Mouse (Mus musculus): ENCODE measurements around the gene Blm. TPM values are rescaled to one million over a fixed set of nuclear protein-coding genes. Genes with fewer than 3 reads are reported as not detected.

Blm gene
- polyA plus RNA-seq, 1 experiment from 2014 or later = 25.9 TPM

DNA sequence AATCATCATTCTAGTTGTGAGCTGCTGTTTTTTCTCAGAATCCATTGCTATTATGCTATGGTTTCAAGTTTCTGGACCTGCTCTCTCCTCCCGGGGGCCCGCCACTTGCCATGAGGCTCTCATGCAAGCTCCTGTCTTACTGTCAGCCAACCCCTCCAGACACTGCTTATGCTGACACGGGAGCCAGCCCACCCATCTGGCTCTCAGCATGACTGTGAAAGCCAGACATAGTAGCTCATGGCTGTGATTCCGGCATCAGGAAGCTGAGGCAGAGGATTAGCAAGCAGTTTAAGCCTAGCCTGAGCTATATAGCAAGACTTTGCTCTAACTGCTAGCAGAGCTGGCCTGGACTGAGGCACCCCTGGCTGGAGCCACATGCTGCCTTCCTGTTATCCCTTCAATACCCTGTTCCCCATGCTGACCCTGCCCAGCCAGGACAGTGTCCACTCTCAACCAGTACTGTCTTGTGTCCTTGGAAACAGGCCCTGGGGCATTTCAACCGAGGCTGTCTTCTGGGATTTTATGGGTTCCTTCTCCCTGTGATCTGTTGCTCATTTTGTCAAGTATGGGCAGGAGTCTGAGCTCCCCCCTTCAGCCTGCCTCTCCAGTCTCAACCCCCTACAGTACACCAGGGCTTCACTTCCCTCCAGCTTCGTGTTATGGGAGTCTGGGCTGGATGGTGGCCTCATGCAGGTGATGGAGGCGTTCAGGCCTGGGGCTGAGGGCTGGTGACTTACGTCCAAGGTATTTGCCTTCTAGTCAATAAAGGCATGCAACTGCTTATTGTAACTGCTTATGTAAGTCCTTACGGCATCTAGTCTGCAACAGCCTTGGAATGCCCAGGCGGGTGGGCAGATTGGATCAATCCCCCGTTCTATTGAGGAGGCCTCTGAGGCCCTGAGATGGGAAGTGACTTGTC is 92.7 kb downstream of the Blm start:
- no peak overlapping the region for H3K9ac ChIP-seq (ENCODE audit: low read depth, low read length)
- peaks cover 33% of the 10 kb centered on the region for H3K4me1 ChIP-seq (ENCODE audit: control insufficient read depth, low read depth, low read length)
- 74% methylated on average over 11 of the region's 11 CpGs for WGBS (ENCODE audit: insufficient replicate concordance)
- no peak overlapping the region for H3K4me3 ChIP-seq (ENCODE audit: low read depth, low read length)
- no peak overlapping the region for H3K27ac ChIP-seq (ENCODE audit: low read length)
- no peak overlapping the region for H3K4me2 ChIP-seq (ENCODE audit: low read depth, low read length)
- ATAC-seq (ENCODE audit: low read depth) = no peak
- H3K9me3 ChIP-seq (replicated peaks; ENCODE audit: control insufficient read depth, low read length) = no peaks in the 10 kb centered on the region
- no peaks in the 10 kb centered on the region for H3K36me3 ChIP-seq (ENCODE audit: control insufficient read depth, insufficient read depth)
- H3K27me3 ChIP-seq (ENCODE audit: control insufficient read depth, insufficient read depth, low read depth, low read length) = no peaks in the 10 kb centered on the region; the same call in 1 of the 2 replicates

DNA sequence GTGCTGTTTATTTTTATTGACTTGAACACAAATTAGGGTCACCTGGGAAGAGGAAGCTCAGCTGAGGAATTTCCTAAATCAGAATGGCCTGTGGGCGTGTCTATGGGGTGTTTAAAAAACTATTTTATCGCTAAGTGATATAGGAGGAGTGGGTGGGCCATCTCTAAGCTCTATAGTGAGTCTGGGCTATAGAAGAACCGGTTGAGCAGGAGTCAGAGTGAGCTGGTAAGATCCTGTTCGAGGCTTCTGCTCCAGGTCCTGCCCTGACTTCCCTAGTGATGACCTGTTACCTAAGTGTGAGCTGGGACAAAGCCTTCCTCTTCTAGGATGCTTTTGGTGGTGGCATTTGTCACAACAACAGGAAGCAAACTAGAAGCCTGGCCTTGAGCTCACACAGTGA is 94.2 kb downstream of the Blm start:
- Histone ChIP-seq H3K4me1 (ENCODE audit: control insufficient read depth, low read depth, low read length) (peaks cover 17% of the 10 kb centered on the region), H3K4me2 (ENCODE audit: low read depth, low read length) (no peak overlapping the region), H3K27ac (ENCODE audit: low read length) (no peak overlapping the region), H3K9me3 (replicated peaks; ENCODE audit: control insufficient read depth, low read length) (no peaks in the 10 kb centered on the region), H3K27me3 (ENCODE audit: control insufficient read depth, insufficient read depth, low read depth, low read length) (no peaks in the 10 kb centered on the region; the same call in 1 of the 2 replicates), H3K4me3 (ENCODE audit: low read depth, low read length) (no peak overlapping the region), H3K9ac (ENCODE audit: low read depth, low read length) (no peak overlapping the region), H3K36me3 (ENCODE audit: control insufficient read depth, insufficient read depth) (no peaks in the 10 kb centered on the region)
- WGBS (ENCODE audit: insufficient replicate concordance) = 40% methylated on average over 4 of the region's 4 CpGs
- ATAC-seq (ENCODE audit: low read depth) = no peak

DNA sequence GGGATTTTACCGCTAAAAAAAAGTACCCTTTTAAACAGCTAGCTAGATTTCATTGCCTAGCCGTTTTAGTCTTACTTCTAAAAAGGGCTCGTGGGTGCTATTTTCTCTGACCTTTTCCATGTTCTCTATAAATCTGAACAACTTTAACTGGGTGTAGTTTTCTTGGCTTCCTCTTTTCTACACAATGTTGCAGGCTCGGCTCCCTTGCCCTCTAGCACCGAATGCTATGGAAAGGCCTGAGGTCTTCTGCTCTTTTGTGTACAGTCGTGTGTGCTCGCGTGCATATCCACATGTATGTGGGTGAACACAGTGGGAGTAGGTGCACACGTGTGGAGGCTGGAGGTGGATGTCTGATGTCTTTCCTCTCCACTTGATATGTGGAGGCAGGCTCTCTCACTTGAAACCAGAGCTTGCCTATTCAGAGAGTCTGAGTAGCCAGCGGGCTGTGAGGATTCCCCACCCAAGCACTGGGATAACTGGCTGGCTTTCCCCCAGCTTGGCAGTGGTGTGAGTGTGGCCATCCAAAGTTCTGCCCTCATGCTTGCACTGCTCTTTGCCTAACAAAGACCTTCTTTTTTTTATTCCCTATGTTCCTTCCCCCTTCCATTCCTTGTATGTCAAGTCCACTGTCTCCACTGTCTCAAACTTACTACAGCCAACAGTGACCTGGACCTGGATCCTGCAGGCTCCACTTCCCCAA is 95.0 kb downstream of the Blm start:
- Histone ChIP-seq H3K4me3 (ENCODE audit: low read depth, low read length) (no peak overlapping the region), H3K4me2 (ENCODE audit: low read depth, low read length) (no peak overlapping the region), H3K36me3 (ENCODE audit: control insufficient read depth, insufficient read depth) (no peaks in the 10 kb centered on the region), H3K9ac (ENCODE audit: low read depth, low read length) (no peak overlapping the region), H3K9me3 (replicated peaks; ENCODE audit: control insufficient read depth, low read length) (no peaks in the 10 kb centered on the region), H3K27me3 (ENCODE audit: control insufficient read depth, insufficient read depth, low read depth, low read length) (no peaks in the 10 kb centered on the region; the same call in 1 of the 2 replicates), H3K4me1 (ENCODE audit: control insufficient read depth, low read depth, low read length) (peaks cover 10% of the 10 kb centered on the region), H3K27ac (ENCODE audit: low read length) (no peak overlapping the region)
- no peak for ATAC-seq (ENCODE audit: low read depth)
- 68% methylated on average over 10 of the region's 10 CpGs for WGBS (ENCODE audit: insufficient replicate concordance)

GRCm38 (mm10) chr7:80439032-80439760 is 95.7 kb downstream of the Blm start:
- 41% methylated on average over 15 of the region's 15 CpGs for WGBS (ENCODE audit: insufficient replicate concordance)
- H3K4me3 ChIP-seq (ENCODE audit: low read depth, low read length) = no peak overlapping the region
- ATAC-seq (ENCODE audit: low read depth) = no peak
- no peaks in the 10 kb centered on the region for H3K9me3 ChIP-seq (replicated peaks; ENCODE audit: control insufficient read depth, low read length)
- H3K9ac ChIP-seq (ENCODE audit: low read depth, low read length) = no peak overlapping the region
- H3K4me2 ChIP-seq (ENCODE audit: low read depth, low read length) = 0 out of 2 replicates have a peak overlapping the region, but pooled peaks have one; percentile 1
- H3K27me3 ChIP-seq (ENCODE audit: control insufficient read depth, insufficient read depth, low read depth, low read length) = no peaks in the 10 kb centered on the region; the same call in 1 of the 2 replicates
- no peak overlapping the region for H3K27ac ChIP-seq (ENCODE audit: low read length)
- no peaks in the 10 kb centered on the region for H3K36me3 ChIP-seq (ENCODE audit: control insufficient read depth, insufficient read depth)
- H3K4me1 ChIP-seq (ENCODE audit: control insufficient read depth, low read depth, low read length) = peaks cover 2% of the 10 kb centered on the region

DNA sequence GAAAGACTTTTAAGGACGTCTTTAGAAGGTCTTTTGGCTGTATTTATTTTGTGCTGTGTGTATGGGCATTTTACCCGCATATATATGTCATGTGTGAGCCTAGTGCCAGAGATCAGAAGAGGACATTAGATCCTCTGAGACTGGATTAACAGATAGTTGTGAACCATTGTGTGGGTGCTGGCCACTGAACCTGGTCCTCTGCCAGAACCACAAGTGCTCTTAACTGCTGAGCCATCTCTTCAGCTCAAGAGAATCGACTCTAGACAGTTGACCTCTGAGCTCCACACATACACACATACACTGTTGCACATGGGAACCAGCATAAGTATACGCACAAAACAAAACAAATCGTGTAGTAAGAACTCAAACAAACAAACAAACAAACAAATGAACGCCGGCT is 98.3 kb downstream of the Blm start:
- ATAC-seq (ENCODE audit: low read depth) = no peak
- H3K4me3 ChIP-seq (ENCODE audit: low read depth, low read length) = no peak overlapping the region
- H3K27me3 ChIP-seq (ENCODE audit: control insufficient read depth, insufficient read depth, low read depth, low read length) = no peaks in the 10 kb centered on the region; the same call in 1 of the 2 replicates
- no peaks in the 10 kb centered on the region for H3K36me3 ChIP-seq (ENCODE audit: control insufficient read depth, insufficient read depth)
- WGBS (ENCODE audit: insufficient replicate concordance) = 61% methylated on average over 7 of the region's 7 CpGs
- H3K4me1 ChIP-seq (ENCODE audit: control insufficient read depth, low read depth, low read length) = no peaks in the 10 kb centered on the region; the same call in 1 of the 2 replicates
- H3K9me3 ChIP-seq (replicated peaks; ENCODE audit: control insufficient read depth, low read length) = no peaks in the 10 kb centered on the region
- no peak overlapping the region for H3K9ac ChIP-seq (ENCODE audit: low read depth, low read length)
- H3K27ac ChIP-seq (ENCODE audit: low read length) = no peak overlapping the region
- no peak overlapping the region for H3K4me2 ChIP-seq (ENCODE audit: low read depth, low read length)

DNA sequence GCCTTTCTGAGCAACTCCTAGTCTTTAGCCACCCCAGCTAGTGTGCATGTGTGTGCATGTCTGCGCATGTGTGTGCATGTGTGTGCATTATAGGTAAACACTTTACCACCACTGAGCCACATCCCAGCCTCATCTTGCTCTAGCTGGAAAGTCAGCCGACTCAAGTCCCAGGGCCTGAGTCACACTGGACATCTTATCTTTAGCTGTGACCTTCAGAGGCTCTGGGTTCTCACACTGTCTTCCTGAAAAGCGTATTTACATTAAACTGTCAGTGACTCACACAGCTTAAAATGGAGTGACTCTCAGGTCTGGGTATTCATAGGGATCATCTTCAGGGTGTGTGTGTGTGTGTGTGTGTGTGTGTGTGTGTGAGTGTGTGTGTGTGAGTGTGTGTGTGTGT is 99.3 kb downstream of the Blm start:
- Histone ChIP-seq H3K9me3 (replicated peaks; ENCODE audit: control insufficient read depth, low read length) (no peaks in the 10 kb centered on the region), H3K4me3 (ENCODE audit: low read depth, low read length) (no peak overlapping the region), H3K27ac (ENCODE audit: low read length) (no peak overlapping the region), H3K4me2 (ENCODE audit: low read depth, low read length) (no peak overlapping the region), H3K27me3 (ENCODE audit: control insufficient read depth, insufficient read depth, low read depth, low read length) (no peaks in the 10 kb centered on the region; the same call in 1 of the 2 replicates), H3K9ac (ENCODE audit: low read depth, low read length) (no peak overlapping the region), H3K4me1 (ENCODE audit: control insufficient read depth, low read depth, low read length) (no peaks in the 10 kb centered on the region; the same call in 1 of the 2 replicates), H3K36me3 (ENCODE audit: control insufficient read depth, insufficient read depth) (no peaks in the 10 kb centered on the region)
- ATAC-seq (ENCODE audit: low read depth) = 0 out of 2 replicates have a peak, but pooled peaks have one; percentile 19
- 55% methylated on average over 3 of the region's 3 CpGs for WGBS (ENCODE audit: insufficient replicate concordance)

DNA sequence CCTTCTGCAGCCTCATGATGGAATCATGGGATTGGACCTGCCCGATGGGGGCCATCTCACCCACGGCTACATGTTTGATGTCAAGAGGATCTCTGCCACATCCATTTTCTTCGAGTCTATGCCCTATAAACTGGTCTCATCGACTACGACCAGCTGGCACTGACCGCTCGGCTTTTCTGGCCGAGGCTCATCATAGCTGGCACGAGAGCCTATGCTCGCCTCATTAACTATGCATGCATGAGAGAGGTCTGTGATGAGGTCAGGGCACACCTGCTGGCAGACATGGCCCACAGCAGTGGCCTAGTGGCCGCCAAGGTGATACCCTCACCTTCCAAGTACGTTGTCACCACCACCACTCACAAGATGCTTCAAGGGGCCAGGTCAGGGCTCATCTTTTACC is 105.3 kb downstream of the Blm start:
- ATAC-seq (ENCODE audit: low read depth) = no peak
- WGBS (ENCODE audit: insufficient replicate concordance) = 73% methylated on average over 12 of the region's 12 CpGs
- H3K36me3 ChIP-seq (ENCODE audit: control insufficient read depth, insufficient read depth) = no peaks in the 10 kb centered on the region

GRCm38 (mm10) chr7:80427730-80428129 is 107.2 kb downstream of the Blm start:
- H3K27me3 ChIP-seq (ENCODE audit: control insufficient read depth, insufficient read depth, low read depth, low read length) = no peaks in the 10 kb centered on the region
- no peaks in the 10 kb centered on the region for H3K9me3 ChIP-seq (replicated peaks; ENCODE audit: control insufficient read depth, low read length)
- H3K27ac ChIP-seq (ENCODE audit: low read length) = peak overlapping the region; percentile 43; the same call in 1 of the 2 replicates
- no peak overlapping the region for H3K4me3 ChIP-seq (ENCODE audit: low read depth, low read length)
- ATAC-seq (ENCODE audit: low read depth) = no peak
- peaks cover 4% of the 10 kb centered on the region for H3K4me1 ChIP-seq (ENCODE audit: control insufficient read depth, low read depth, low read length)
- WGBS (ENCODE audit: insufficient replicate concordance) = 36% methylated on average over 5 of the region's 5 CpGs
- no peak overlapping the region for H3K4me2 ChIP-seq (ENCODE audit: low read depth, low read length)
- no peak overlapping the region for H3K9ac ChIP-seq (ENCODE audit: low read depth, low read length)
- no peaks in the 10 kb centered on the region for H3K36me3 ChIP-seq (ENCODE audit: control insufficient read depth, insufficient read depth)

More for the DNA sequence above, 105.3 kb downstream of the Blm start:
- H3K4me1 ChIP-seq (ENCODE audit: control insufficient read depth, low read depth, low read length) = no peaks in the 10 kb centered on the region
- H3K27ac ChIP-seq (ENCODE audit: low read length) = no peak overlapping the region
- H3K4me2 ChIP-seq (ENCODE audit: low read depth, low read length) = no peak overlapping the region
- H3K9me3 ChIP-seq (replicated peaks; ENCODE audit: control insufficient read depth, low read length) = no peaks in the 10 kb centered on the region
- H3K9ac ChIP-seq (ENCODE audit: low read depth, low read length) = no peak overlapping the region
- H3K4me3 ChIP-seq (ENCODE audit: low read depth, low read length) = no peak overlapping the region
- no peaks in the 10 kb centered on the region for H3K27me3 ChIP-seq (ENCODE audit: control insufficient read depth, insufficient read depth, low read depth, low read length)
